In the genomic region with DNA sequence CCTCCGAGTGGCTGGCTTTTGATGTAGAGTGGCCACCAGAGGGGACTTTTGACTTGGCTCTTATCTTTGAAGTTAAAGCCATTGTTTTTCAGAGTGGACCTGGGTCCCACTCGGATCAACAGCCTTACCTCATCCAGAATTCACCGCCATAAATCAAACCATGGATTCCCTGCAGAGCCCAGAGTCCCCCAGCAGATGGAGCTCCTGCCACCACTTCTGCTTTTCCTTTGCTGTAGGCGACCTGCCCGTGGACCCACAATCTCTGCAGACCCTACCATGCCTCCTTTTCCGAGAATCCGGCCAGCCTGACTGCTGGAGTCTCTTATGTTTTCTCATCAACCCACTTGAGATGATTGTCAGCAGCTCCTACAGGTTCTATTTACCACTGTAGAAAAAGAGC, we compare ENCODE assay signal across 9 mouse cellular contexts. TPM values are rescaled to one million over a fixed set of nuclear protein-coding genes. Genes with fewer than 3 reads are reported as not detected.
DNase-seq lines count a peak whose midpoint lies in the region; ATAC-seq and TF ChIP-seq lines count a peak whose summit lies in the region.
"Had no signal": no experiment of that assay in that cellular context is flagged by ENCODE, and none has a peak within 500 bp of the region (broad histone marks: within the 10 kb centered on the region; RNA-seq: fewer than 3 reads in every experiment).

No protein-coding gene starts in this region.

- H3K27ac ChIP-seq in forebrain, embryonic 10.5 days, result no peak overlapping the region
- H3K27ac ChIP-seq in forebrain, embryonic 16.5 days (ENCODE audit: low read length), result no peak overlapping the region
- H3K27ac ChIP-seq in testis, adult 2 months (ENCODE audit: control insufficient read depth, insufficient read depth, low read depth, low read length), result no peak overlapping the region
- H3K27ac ChIP-seq in spleen, adult 2 months (ENCODE audit: insufficient read depth, low read length), result no peak overlapping the region
- H3K27ac ChIP-seq: stomach, embryonic 15.5 days had no signal

- no peak for TF ChIP-seq POLR2A in testis, adult 2 months (IDR thresholded peaks at IDR 0.05; ENCODE audit: control insufficient read depth, low read depth, low read length)
- TF ChIP-seq POLR2A in spleen, adult 2 months (IDR thresholded peaks at IDR 0.05; ENCODE audit: low read depth, low read length), result no peak

- peak; percentile 50; the same call in 1 of the 2 replicates for TF ChIP-seq CTCF in testis, adult 2 months (IDR thresholded peaks at IDR 0.05; ENCODE audit: control insufficient read depth, insufficient read depth, insufficient replicate concordance, low read depth, low read length)
- peak; percentile 48; the same call in 1 of the 2 replicates for TF ChIP-seq CTCF in spleen, adult 2 months (IDR thresholded peaks at IDR 0.05; ENCODE audit: extremely low read depth, insufficient read depth, insufficient read length, insufficient replicate concordance)

- DNase-seq in forebrain, embryonic 10.5 days (ENCODE audit: extremely low spot score, low spot score), result peak; percentile 48
- no peak for DNase-seq in testis, postnatal 14 days (ENCODE audit: low spot score)
- peak; percentile 56 for DNase-seq in embryo, embryonic 9.5 days (ENCODE audit: extremely low spot score)
- peak; percentile 74 for DNase-seq in layer of hippocampus, adult 11-12 months (ENCODE audit: low spot score)
- DNase-seq in lung, postnatal 10 days, result peak; percentile 73
- peak in 1 of 2 experiments; percentile 50 for DNase-seq in spleen, adult 2 months (ENCODE audit: low read depth in 1 of 2, low spot score in 2 of 2)

- no peaks in the 10 kb centered on the region for H3K27me3 ChIP-seq in forebrain, embryonic 10.5 days (ENCODE audit: poor library complexity, severe bottlenecking)
- H3K27me3 ChIP-seq in forebrain, embryonic 16.5 days (replicated peaks; ENCODE audit: control insufficient read depth, insufficient read depth, low read length), result no peaks in the 10 kb centered on the region
- H3K27me3 ChIP-seq in testis, adult 2 months (ENCODE audit: control insufficient read depth, insufficient read depth, low read length), result no peaks in the 10 kb centered on the region
- no peaks in the 10 kb centered on the region for H3K27me3 ChIP-seq in spleen, adult 2 months (ENCODE audit: control insufficient read depth, insufficient read depth, low read length)
- H3K27me3 ChIP-seq: stomach, embryonic 15.5 days had no signal

- no peak overlapping the region for H3K9ac ChIP-seq in forebrain, embryonic 16.5 days (replicated peaks; ENCODE audit: low read depth, low read length)
- H3K9ac ChIP-seq: stomach, embryonic 15.5 days had no signal

- H3K4me2 ChIP-seq in forebrain, embryonic 16.5 days (ENCODE audit: low read length), result no peak overlapping the region
- H3K4me2 ChIP-seq: stomach, embryonic 15.5 days had no signal

- H3K4me3 ChIP-seq in forebrain, embryonic 10.5 days, result no peak overlapping the region
- H3K4me3 ChIP-seq in forebrain, embryonic 16.5 days (replicated peaks; ENCODE audit: low read length), result no peak overlapping the region
- H3K4me3 ChIP-seq in testis, adult 2 months (ENCODE audit: control insufficient read depth, low read depth, low read length), result no peak overlapping the region
- H3K4me3 ChIP-seq in spleen, adult 2 months (ENCODE audit: extremely low read depth, insufficient read depth, insufficient read length), result no peak overlapping the region
- H3K4me3 ChIP-seq: stomach, embryonic 15.5 days had no signal

- WGBS in forebrain, embryonic 10.5 days, result 34% methylated on average over 7 of the region's 7 CpGs
- 27% methylated on average over 7 of the region's 7 CpGs for WGBS in forebrain, embryonic 16.5 days
- 20% methylated on average over 7 of the region's 7 CpGs for WGBS in spleen, adult 2 months

- H3K9me3 ChIP-seq in forebrain, embryonic 10.5 days, result no peaks in the 10 kb centered on the region
- H3K9me3 ChIP-seq in forebrain, embryonic 16.5 days (ENCODE audit: control insufficient read depth, low read length), result no peaks in the 10 kb centered on the region
- H3K9me3 ChIP-seq: stomach, embryonic 15.5 days had no signal

- no peak for ATAC-seq in forebrain, embryonic 16.5 days

- H3K36me3 ChIP-seq in forebrain, embryonic 10.5 days (replicated peaks), result peaks cover 36% of the 10 kb centered on the region
- no peaks in the 10 kb centered on the region for H3K36me3 ChIP-seq in forebrain, embryonic 16.5 days (ENCODE audit: control insufficient read depth, insufficient read depth)
- no peaks in the 10 kb centered on the region for H3K36me3 ChIP-seq in testis, adult 2 months (ENCODE audit: control insufficient read depth, insufficient read depth, low read length)
- H3K36me3 ChIP-seq in spleen, adult 2 months (ENCODE audit: control insufficient read depth, insufficient read depth, low read length), result no peaks in the 10 kb centered on the region

- peaks cover 11% of the 10 kb centered on the region for H3K4me1 ChIP-seq in forebrain, embryonic 10.5 days
- peaks cover 3% of the 10 kb centered on the region; the same call in 1 of the 2 replicates for H3K4me1 ChIP-seq in forebrain, embryonic 16.5 days (replicated peaks; ENCODE audit: control insufficient read depth, insufficient read depth, low read length)
- peaks cover 10% of the 10 kb centered on the region for H3K4me1 ChIP-seq in testis, adult 2 months (ENCODE audit: control insufficient read depth, insufficient read depth, low read length)
- H3K4me1 ChIP-seq in spleen, adult 2 months (ENCODE audit: control insufficient read depth, insufficient read depth, insufficient read length), result peaks cover 3% of the 10 kb centered on the region; the same call in 1 of the 2 replicates

RNA-seq across cellular contexts. Expression of a gene that starts 5.8 kb away (rescaled TPM):
- polyA plus RNA-seq in forebrain, embryonic 10.5 days (2016; fragmentation: Nextera tagmentation; extraction: Ambion mirVana), result 72.3 and 75.3 TPM in 2 replicates
- 68.4 and 73.4 TPM in 2 replicates for polyA plus RNA-seq in forebrain, embryonic 16.5 days (2015; fragmentation: Nextera tagmentation; extraction: Ambion mirVana)
- 28.3 and 28.8 TPM in 2 replicates for polyA plus RNA-seq in testis, adult 2 months (2012; rRNA removed)
- polyA plus RNA-seq in spleen, adult 2 months (2012; rRNA removed), result 34.0 and 34.4 TPM in 2 replicates
